Mouse (Mus musculus) MEL (cell line): ENCODE data around the gene Celf2. TPM values are rescaled to one million over a fixed set of nuclear protein-coding genes. Genes with fewer than 3 reads are reported as not detected.

Source experiments
- DNase-seq: peaks from one replicate; pipeline ENCODE4 v3.0.0; 2011; ENCODE audit warnings: low read depth, low spot score
- H3K27ac ChIP-seq: 2 replicates; pipeline ENCODE4 v1.5.1; 2012; ENCODE audit warnings: low read depth, mild to moderate bottlenecking, control low read depth, low read length, moderate library complexity; ENCODE audit not compliant: control insufficient read depth
- H3K27me3 ChIP-seq, 2 experiments: fragments of 150-350 bp in 1 of 2; sonication (generic) in 1 of 2; 2 replicates each; pipeline ENCODE4 v1.6.1; 2012; ENCODE audit warnings: low read length in 2 of 2, mild to moderate bottlenecking in 2 of 2, improper control_type of control experiment in 1 of 2, moderate library complexity in 1 of 2; ENCODE audit not compliant: insufficient read depth in 2 of 2, control insufficient read depth in 1 of 2
- H3K36me3 ChIP-seq, 2 experiments: 2 replicates each; pipeline ENCODE4 v1.6.1; 2012 to 2014; ENCODE audit warnings: low read length in 2 of 2, improper control_type of control experiment in 1 of 2, inconsistent platforms in 1 of 2, mild to moderate bottlenecking in 1 of 2; ENCODE audit not compliant: insufficient read depth in 2 of 2, control insufficient read depth in 1 of 2
- H3K4me1 ChIP-seq, 2 experiments: fragments of 150-350 bp in 1 of 2; sonication (generic) in 1 of 2; 2 replicates each; pipeline ENCODE4 v1.6.1; 2012; ENCODE audit warnings: low read length in 2 of 2, improper control_type of control experiment in 1 of 2, mild to moderate bottlenecking in 1 of 2; ENCODE audit not compliant: insufficient read depth in 2 of 2, control insufficient read depth in 1 of 2
- H3K4me3 ChIP-seq, 2 experiments: fragments of 150-350 bp in 1 of 2; sonication (generic) in 1 of 2; 2 replicates each; pipeline ENCODE4 v1.5.1; 2012; ENCODE audit warnings: low read depth in 2 of 2, low read length in 2 of 2, mild to moderate bottlenecking in 2 of 2, moderate library complexity in 2 of 2, control low read depth in 1 of 2, improper control_type of control experiment in 1 of 2; ENCODE audit not compliant: control insufficient read depth in 1 of 2, insufficient read depth in 1 of 2
- H3K79me2 ChIP-seq: 2 replicates; pipeline ENCODE4 v1.6.1; 2012; ENCODE audit warnings: mild to moderate bottlenecking, low read length, moderate library complexity; ENCODE audit not compliant: control insufficient read depth, poor library complexity, insufficient read depth
- H3K9ac ChIP-seq: 2 replicates; pipeline ENCODE4 v1.6.1; 2012; ENCODE audit warnings: low read depth, mild to moderate bottlenecking, control low read depth, low read length, moderate library complexity; ENCODE audit not compliant: control insufficient read depth, poor library complexity, severe bottlenecking
- H3K9me3 ChIP-seq: fragments of 150-350 bp; sonication (generic); replicated peaks from 2 replicates; pipeline ENCODE4 v1.6.1; 2012; ENCODE audit warnings: mild to moderate bottlenecking, low read length, improper control_type of control experiment, moderate library complexity; ENCODE audit not compliant: insufficient read depth
- BHLHE40 ChIP-seq: IDR thresholded peaks from 2 replicates; pipeline ENCODE4 v1.6.1; 2012; ENCODE audit warnings: low read depth, mild to moderate bottlenecking, inconsistent platforms, low read length, improper control_type of control experiment, borderline replicate concordance
- CTCF ChIP-seq, 3 experiments: IDR thresholded peaks in 2 of 3; conservative IDR thresholded peaks in 1 of 3; 2 replicates each; pipeline ENCODE4 v1.5.1; 2011 to 2012; ENCODE audit warnings: low read length in 3 of 3, low read depth in 2 of 3, mild to moderate bottlenecking in 2 of 3, improper control_type of control experiment in 1 of 3, inconsistent platforms in 1 of 3, mixed read lengths in 1 of 3, moderate library complexity in 1 of 3; ENCODE audit not compliant: control insufficient read depth in 1 of 3, insufficient read depth in 1 of 3, poor library complexity in 1 of 3, severe bottlenecking in 1 of 3
- E2F4 ChIP-seq: IDR thresholded peaks from 2 replicates; pipeline ENCODE4 v1.6.1; 2011; ENCODE audit warnings: low read depth, low read length, improper control_type of control experiment, borderline replicate concordance
- ETS1 ChIP-seq: IDR thresholded peaks from 2 replicates; pipeline ENCODE4 v1.6.1; 2012; ENCODE audit warnings: low read depth, mild to moderate bottlenecking, inconsistent platforms, low read length, improper control_type of control experiment, moderate library complexity
- GABPA ChIP-seq: IDR thresholded peaks from 2 replicates; pipeline ENCODE4 v1.6.1; 2012; ENCODE audit warnings: low read depth, mild to moderate bottlenecking, inconsistent platforms, low read length, improper control_type of control experiment, moderate library complexity
- GATA1 ChIP-seq: IDR thresholded peaks from 2 replicates; pipeline ENCODE4 v1.6.1; 2011; ENCODE audit warnings: low read depth, low read length, improper control_type of control experiment
- KAT2A ChIP-seq: conservative IDR thresholded peaks from 2 replicates; pipeline ENCODE4 v1.6.1; 2012; ENCODE audit warnings: low read depth, low read length, improper control_type of control experiment, inconsistent platforms
- MAFK ChIP-seq: IDR thresholded peaks from 2 replicates; pipeline ENCODE4 v1.6.1; 2011; ENCODE audit warnings: low read depth, mild to moderate bottlenecking, low read length, improper control_type of control experiment, borderline replicate concordance
- MXI1 ChIP-seq: IDR thresholded peaks from 2 replicates; pipeline ENCODE4 v1.6.1; 2011; ENCODE audit warnings: mild to moderate bottlenecking, low read depth, low read length, improper control_type of control experiment
- MYB ChIP-seq: IDR thresholded peaks from 2 replicates; pipeline ENCODE4 v1.6.1; 2011; ENCODE audit warnings: mild to moderate bottlenecking, low read depth, low read length, improper control_type of control experiment
- MYC ChIP-seq: IDR thresholded peaks from 2 replicates; pipeline ENCODE4 v1.6.1; 2011; ENCODE audit warnings: low read depth, mild to moderate bottlenecking, low read length, improper control_type of control experiment, moderate library complexity
- POLR2A ChIP-seq, 2 experiments: IDR thresholded peaks; 2 replicates each; pipeline ENCODE4 v1.6.1; 2011 to 2012; ENCODE audit warnings: low read length in 2 of 2, mild to moderate bottlenecking in 2 of 2, control low read depth in 1 of 2, improper control_type of control experiment in 1 of 2, low read depth in 1 of 2, moderate library complexity in 1 of 2; ENCODE audit not compliant: control insufficient read depth in 1 of 2, insufficient read depth in 1 of 2, poor library complexity in 1 of 2
- POLR2AphosphoS2 ChIP-seq: IDR thresholded peaks from 2 replicates; pipeline ENCODE4 v1.6.1; 2011; ENCODE audit warnings: low read length, improper control_type of control experiment
- POLR2AphosphoS5 ChIP-seq: IDR thresholded peaks from 2 replicates; pipeline ENCODE4 v1.6.1; 2012; ENCODE audit warnings: low read depth, borderline replicate concordance, mild to moderate bottlenecking, inconsistent platforms, low read length, moderate library complexity, mixed read lengths
- RAD21 ChIP-seq: IDR thresholded peaks from 2 replicates; pipeline ENCODE4 v1.6.1; 2011; ENCODE audit warnings: mild to moderate bottlenecking, low read depth, low read length, improper control_type of control experiment
- RCOR1 ChIP-seq: IDR thresholded peaks from 2 replicates; pipeline ENCODE4 v1.6.1; 2012; ENCODE audit warnings: low read depth, mild to moderate bottlenecking, inconsistent platforms, low read length, improper control_type of control experiment
- TAL1 ChIP-seq: IDR thresholded peaks from 2 replicates; pipeline ENCODE4 v1.6.1; 2012; ENCODE audit warnings: mild to moderate bottlenecking, inconsistent platforms, low read length, moderate library complexity, mixed read lengths
- TBP ChIP-seq: IDR thresholded peaks from 2 replicates; pipeline ENCODE4 v1.8.0; 2011; ENCODE audit warnings: low read depth, low read length, improper control_type of control experiment
- UBTF ChIP-seq: IDR thresholded peaks from 2 replicates; pipeline ENCODE4 v1.6.1; 2012; ENCODE audit warnings: low read depth, mild to moderate bottlenecking, inconsistent platforms, low read length, improper control_type of control experiment, moderate library complexity, borderline replicate concordance; ENCODE audit not compliant: insufficient read depth
- USF1 ChIP-seq: IDR thresholded peaks from 2 replicates; pipeline ENCODE4 v1.6.1; 2014; ENCODE audit warnings: low read depth, mild to moderate bottlenecking, inconsistent platforms, low read length, improper control_type of control experiment, moderate library complexity
- ZC3H11A ChIP-seq: IDR thresholded peaks from 2 replicates; pipeline ENCODE4 v1.6.1; 2012; ENCODE audit warnings: low read depth, mild to moderate bottlenecking, inconsistent platforms, low read length, improper control_type of control experiment
- ZKSCAN1 ChIP-seq: IDR thresholded peaks from 2 replicates; pipeline ENCODE4 v1.6.1; 2012; ENCODE audit warnings: low read depth, mild to moderate bottlenecking, inconsistent platforms, low read length, improper control_type of control experiment, moderate library complexity
- ZNF384 ChIP-seq: IDR thresholded peaks from 2 replicates; pipeline ENCODE4 v1.6.1; 2012; ENCODE audit warnings: low read depth, mild to moderate bottlenecking, inconsistent platforms, low read length, improper control_type of control experiment
- polyA plus RNA-seq, 2 experiments: library from polyadenylated mRNA; stranded (reverse) in 1 of 2; unstranded in 1 of 2; fragments of >175 nt in 1 of 2; fragments of >200 nt in 1 of 2; gene quantifications; 2 replicates each; pipeline versions ENCODE4 v1.2.1 to v1.2.4; 2012; ENCODE audit warnings: low replicate concordance in 2 of 2, low read depth in 1 of 2; ENCODE audit not compliant: insufficient read length in 2 of 2, insufficient read depth in 1 of 2, missing spikeins in 1 of 2
- total RNA-seq: library from RNA; depleted of rRNA; stranded (reverse); fragments of 300-350 nt; gene quantifications from 2 replicates; pipeline ENCODE4 v1.2.3, GENCODE M21; 2012

Gene Celf2
- total and polyA plus RNA-seq, 3 experiments: 8.9 to 16.7 TPM; not detected in 1

DNA sequence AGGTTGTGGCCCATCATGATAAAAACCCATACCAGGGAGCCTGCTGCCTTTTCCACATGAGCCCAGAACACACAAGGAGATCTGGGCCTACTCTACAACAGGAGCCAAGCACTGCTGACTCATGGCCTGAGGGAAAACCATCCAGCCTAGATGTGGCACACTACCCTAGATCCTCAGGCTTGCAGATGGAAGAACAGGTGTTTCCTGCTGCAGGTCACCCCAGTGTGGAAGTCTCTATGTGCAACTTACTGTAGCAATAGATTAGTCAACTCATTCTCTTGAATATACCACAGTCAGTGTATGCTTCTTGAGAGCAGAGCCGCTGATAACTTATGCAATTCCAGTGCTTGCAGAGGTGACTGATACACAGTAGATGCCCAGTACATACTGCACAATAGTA lies 612.5 kb downstream of the Celf2 start:
- H3K4me1 ChIP-seq: no peaks in the 10 kb centered on the region

GRCm38 (mm10) chr2:6893597-6893996 lies 615.8 kb downstream of the Celf2 start:
- no peak for DNase-seq
- Histone ChIP-seq H3K27me3 (no peaks in the 10 kb centered on the region; a peak in 2 of 4 replicates), H3K79me2 (no peaks in the 10 kb centered on the region), H3K4me3 (no peak overlapping the region), H3K27ac (no peak overlapping the region), H3K4me1 (no peaks in the 10 kb centered on the region), H3K9ac (no peak overlapping the region), H3K9me3 (no peaks in the 10 kb centered on the region), H3K36me3 (no peaks in the 10 kb centered on the region)
- TF ChIP-seq GABPA: no peak
- no peak for TF ChIP-seq KAT2A
- no peak for TF ChIP-seq MYC

More for the DNA sequence above, 612.5 kb downstream of the Celf2 start:
- no peak for DNase-seq
- no peak overlapping the region for H3K27ac ChIP-seq
- no peaks in the 10 kb centered on the region for H3K9me3 ChIP-seq
- TF ChIP-seq ZKSCAN1 (no peak), MYC (no peak), E2F4 (no peak), USF1 (no peak), RAD21 (no peak), MXI1 (no peak), ETS1 (no peak), MAFK (no peak), GATA1 (no peak), TBP (no peak), POLR2AphosphoS5 (no peak)
- no peaks in the 10 kb centered on the region; a peak in 1 of 4 replicates for H3K27me3 ChIP-seq
- H3K4me3 ChIP-seq: no peak overlapping the region
- no peak overlapping the region for H3K9ac ChIP-seq
- no peaks in the 10 kb centered on the region for H3K36me3 ChIP-seq
- H3K79me2 ChIP-seq: no peaks in the 10 kb centered on the region

- TF ChIP-seq TBP: no peak
- no peak for TF ChIP-seq ZNF384
- no peak for TF ChIP-seq ZC3H11A
- no peak for TF ChIP-seq BHLHE40
- TF ChIP-seq POLR2AphosphoS5: no peak
- TF ChIP-seq MYB: no peak
- TF ChIP-seq USF1: no peak
- TF ChIP-seq POLR2AphosphoS2: no peak
- no peak for TF ChIP-seq RCOR1
- no peak for TF ChIP-seq TAL1
- TF ChIP-seq KAT2A: no peak
- TF ChIP-seq CTCF (IDR thresholded peaks at IDR 0.05 in 2 of 3, conservative IDR thresholded peaks at IDR 0.05 in 1 of 3; ENCODE audit: control insufficient read depth in 1 of 3, insufficient read depth in 1 of 3, low read depth in 2 of 3, low read length in 3 of 3, poor library complexity in 1 of 3, severe bottlenecking in 1 of 3): no peak
- no peak for TF ChIP-seq E2F4
- TF ChIP-seq RAD21: no peak
- no peak for TF ChIP-seq UBTF
- TF ChIP-seq POLR2A (IDR thresholded peaks at IDR 0.05; ENCODE audit: control insufficient read depth in 1 of 2, insufficient read depth in 1 of 2, low read depth in 1 of 2, low read length in 2 of 2, poor library complexity in 1 of 2): no peak
- no peak for TF ChIP-seq MXI1
- Histone ChIP-seq H3K4me3 (no peak overlapping the region), H3K36me3 (no peaks in the 10 kb centered on the region), H3K27me3 (no peaks in the 10 kb centered on the region; a peak in 2 of 4 replicates), H3K79me2 (no peaks in the 10 kb centered on the region), H3K9ac (no peak overlapping the region), H3K4me1 (no peaks in the 10 kb centered on the region), H3K27ac (no peak overlapping the region), H3K9me3 (no peaks in the 10 kb centered on the region)
- no peak for DNase-seq
Observed at GRCm38 (mm10) chr2:6893095-6893494, 616.3 kb downstream of the Celf2 start.
